In genomic region chr2:140668311-140668710, GRCm38 (mm10) we compare ENCODE assay signal across 8 mouse cellular contexts. TPM values are rescaled to one million over a fixed set of nuclear protein-coding genes. Genes with fewer than 3 reads are reported as not detected.
DNase-seq lines count a peak whose midpoint lies in the region; ATAC-seq and TF ChIP-seq lines count a peak whose summit lies in the region.

No protein-coding gene starts in this region.

- H3K27me3 ChIP-seq in cerebellum, adult 2 months (ENCODE audit: control insufficient read depth, insufficient read depth, low read length), result no peaks in the 10 kb centered on the region
- no peaks in the 10 kb centered on the region for H3K27me3 ChIP-seq in forebrain, postnatal 0 days (ENCODE audit: insufficient read depth, low read length)
- H3K27me3 ChIP-seq in hindbrain, embryonic 10.5 days (ENCODE audit: insufficient read depth, poor library complexity, severe bottlenecking), result no peaks in the 10 kb centered on the region
- no peaks in the 10 kb centered on the region for H3K27me3 ChIP-seq in lung, embryonic 15.5 days

- peak overlapping the region; percentile 61 for H3K4me2 ChIP-seq in forebrain, postnatal 0 days (ENCODE audit: low read depth)
- H3K4me2 ChIP-seq in lung, embryonic 15.5 days, result peak overlapping the region; percentile 39; the same call in 1 of the 2 replicates

- peaks cover 11% of the 10 kb centered on the region; the same call in 1 of the 2 replicates for H3K4me1 ChIP-seq in cerebellum, adult 2 months (ENCODE audit: control insufficient read depth, insufficient read depth, low read length)
- peaks cover 11% of the 10 kb centered on the region for H3K4me1 ChIP-seq in forebrain, postnatal 0 days (ENCODE audit: insufficient read depth)
- peaks cover 37% of the 10 kb centered on the region for H3K4me1 ChIP-seq in hindbrain, embryonic 10.5 days (replicated peaks)
- 0 out of 2 replicates have a peak, but pooled peaks cover 10% of the 10 kb centered on the region for H3K4me1 ChIP-seq in lung, embryonic 15.5 days

- no peak overlapping the region for H3K27ac ChIP-seq in cerebellum, adult 2 months (ENCODE audit: insufficient read depth, low read length)
- H3K27ac ChIP-seq in forebrain, postnatal 0 days (ENCODE audit: low read depth, low read length), result peak overlapping the region; percentile 11
- H3K27ac ChIP-seq in hindbrain, embryonic 10.5 days, result peak overlapping the region; percentile 75
- no peak overlapping the region for H3K27ac ChIP-seq in lung, embryonic 15.5 days

- WGBS in cerebellum, adult 2 months, result 3% methylated on average over 8 of the region's 8 CpGs
- 3% methylated on average over 8 of the region's 8 CpGs for WGBS in forebrain, postnatal 0 days
- WGBS in hindbrain, embryonic 10.5 days, result under 1% methylated on average over 8 of the region's 8 CpGs
- 7% methylated on average over 8 of the region's 8 CpGs for whole genome bisulfite sequencing in lung, embryonic 15.5 days

- peak; percentile 84 for DNase-seq in Muller cell, postnatal 12 days (ENCODE audit: inconsistent ontology term)
- peak; percentile 76 to 81 for DNase-seq in cerebellum, adult 2 months
- DNase-seq in forebrain, postnatal 0 days, result peak; percentile 89
- peak; percentile 85 for DNase-seq in hindbrain, embryonic 10.5 days (ENCODE audit: low spot score)
- DNase-seq in layer of hippocampus, adult 9-10 months (ENCODE audit: low spot score), result peak; percentile 61
- peak; percentile 48 for DNase-seq in retina, postnatal 7 days (ENCODE audit: low read depth, low spot score)

- H3K9ac ChIP-seq in forebrain, postnatal 0 days, result peak overlapping the region; percentile 52
- no peak overlapping the region for H3K9ac ChIP-seq in lung, embryonic 15.5 days

- H3K36me3 ChIP-seq in forebrain, postnatal 0 days (ENCODE audit: insufficient read depth), result no peaks in the 10 kb centered on the region
- peaks cover under 1% of the 10 kb centered on the region; the same call in 1 of the 2 replicates for H3K36me3 ChIP-seq in hindbrain, embryonic 10.5 days
- H3K36me3 ChIP-seq in lung, embryonic 15.5 days, result no peaks in the 10 kb centered on the region

- TF ChIP-seq CTCF in cerebellum, adult 2 months (IDR thresholded peaks at IDR 0.05; ENCODE audit: borderline replicate concordance, insufficient read depth, low read depth, low read length), result peak; percentile 67
- TF ChIP-seq CTCF in forebrain, postnatal 0 days (IDR thresholded peaks at IDR 0.05; ENCODE audit: low read depth), result peak; percentile 84

- H3K4me3 ChIP-seq in cerebellum, adult 2 months (replicated peaks; ENCODE audit: insufficient read depth, low read depth, low read length), result peak overlapping the region; percentile 60
- H3K4me3 ChIP-seq in forebrain, postnatal 0 days (ENCODE audit: low read depth, low read length), result peak overlapping the region; percentile 61
- peak overlapping the region; percentile 66 for H3K4me3 ChIP-seq in hindbrain, embryonic 10.5 days
- H3K4me3 ChIP-seq in lung, embryonic 15.5 days, result 0 out of 2 replicates have a peak overlapping the region, but pooled peaks have one; percentile 1

- no peak for TF ChIP-seq POLR2A in cerebellum, adult 2 months (IDR thresholded peaks at IDR 0.05; ENCODE audit: borderline replicate concordance, insufficient read depth, low read length)

- no peaks in the 10 kb centered on the region for H3K9me3 ChIP-seq in forebrain, postnatal 0 days (ENCODE audit: low read length)
- no peaks in the 10 kb centered on the region for H3K9me3 ChIP-seq in hindbrain, embryonic 10.5 days
- H3K9me3 ChIP-seq in lung, embryonic 15.5 days, result no peaks in the 10 kb centered on the region

- ATAC-seq in forebrain, postnatal 0 days, result peak; percentile 75
- peak; percentile 57; the same call in 1 of the 2 replicates for ATAC-seq in lung, embryonic 15.5 days (ENCODE audit: borderline replicate concordance, extremely low read depth, low FRiP score, low TSS enrichment)
- ATAC-seq in inflammation-experienced regulatory T-cells, adult 6 months, result no peak

RNA-seq across cellular contexts. Expression of gene Flrt3, which starts 3.0 kb away (rescaled TPM):
- 11.8 and 13.1 TPM in 2 replicates for polyA plus RNA-seq in cerebellum, adult 2 months (2012; rRNA removed)
- total RNA-seq in forebrain, postnatal 0 days (2014; rRNA removed), result 38.9 and 43.7 TPM in 2 replicates
- polyA plus RNA-seq in forebrain, postnatal 0 days (2015; fragmentation: Nextera tagmentation; extraction: Ambion mirVana), result 38.4 and 38.6 TPM in 2 replicates
- 35.8 and 42.4 TPM in 2 replicates for polyA plus RNA-seq in hindbrain, embryonic 10.5 days (2016; fragmentation: Nextera tagmentation; extraction: Ambion mirVana)
- 13.0 and 14.4 TPM in 2 replicates for polyA plus RNA-seq in lung, embryonic 15.5 days (2015; fragmentation: Nextera tagmentation; extraction: Ambion mirVana)
- polyA plus RNA-seq in inflammation-experienced regulatory T-cells, adult 6 months (2017; shearing (Covaris generic)), result under 1 TPM in 1 of 3 experiments, not detected in 2; 0.18 TPM

Comparison
In these comparisons a context has a peak if more than half of its experiments do, and no peak if none do; other contexts are left out.
1. H3K27ac ChIP-seq: peak in forebrain, postnatal 0 days (single experiment) and hindbrain, embryonic 10.5 days (single experiment); none in cerebellum, adult 2 months (single experiment) and lung, embryonic 15.5 days (single experiment).
2. H3K4me3 ChIP-seq: peak in every context shown above with its lines; median percentile 66 in hindbrain, embryonic 10.5 days; 61 in forebrain, postnatal 0 days; 60 in cerebellum, adult 2 months; 1 in lung, embryonic 15.5 days.
3. RNA of gene Flrt3, which starts 3.0 kb away (polyA plus RNA-seq): 38.4 to 38.6 TPM in forebrain, postnatal 0 days, 35.8 to 42.4 TPM in hindbrain, embryonic 10.5 days, 13.0 to 14.4 TPM in lung, embryonic 15.5 days and 11.8 to 13.1 TPM in cerebellum, adult 2 months; 0.18 TPM in inflammation-experienced regulatory T-cells, adult 6 months; every median in the first group is over 10 times any median in the second.
4. Peak in every context shown above with its lines, with median percentiles within 50 percentile points of each other: DNase-seq.